Mouse (Mus musculus) adrenal gland, adult 18-20 months (tissue): ENCODE data around the gene Lpgat1. TPM values are rescaled to one million over a fixed set of nuclear protein-coding genes. Genes with fewer than 3 reads are reported as not detected.

ENCODE experiments used
- DNase-seq, 2 experiments: peaks; one replicate each; pipeline ENCODE4 v3.0.0; 2021 to 2022; ENCODE audit warnings: low spot score in 2 of 2
- long read RNA-seq, 2 experiments: library from polyadenylated mRNA; stranded (forward); transcript quantifications; one replicate each; pipeline ENCODE4 v2.0.0; 2021
- total RNA-seq, 2 experiments: library from RNA; stranded (reverse); gene quantifications; 1 replicate in 1 of 2; 2 replicates in 1 of 2; pipeline ENCODE4 v1.2.3; 2021

Lpgat1 gene
- total RNA-seq, result 10 to 100 TPM; 70.2 to 94.7 TPM
- long read RNA-seq, experiment 1, transcript Lpgat1-202 (8 exons, 2,792 nt), result major isoform, 17 of 28 reads
- long read RNA-seq, experiment 1, partial matches to known transcripts, result 2 of 28 reads
- long read RNA-seq, experiment 1, other reads (novel, unspliced or antisense), result 9 of 28 reads
- long read RNA-seq, experiment 2, full-length matches to known transcripts, result 58 of 88 reads
- long read RNA-seq, experiment 2, partial matches to known transcripts, result 2 of 88 reads
- long read RNA-seq, experiment 2, other reads (novel, unspliced or antisense), result 28 of 88 reads

DNA sequence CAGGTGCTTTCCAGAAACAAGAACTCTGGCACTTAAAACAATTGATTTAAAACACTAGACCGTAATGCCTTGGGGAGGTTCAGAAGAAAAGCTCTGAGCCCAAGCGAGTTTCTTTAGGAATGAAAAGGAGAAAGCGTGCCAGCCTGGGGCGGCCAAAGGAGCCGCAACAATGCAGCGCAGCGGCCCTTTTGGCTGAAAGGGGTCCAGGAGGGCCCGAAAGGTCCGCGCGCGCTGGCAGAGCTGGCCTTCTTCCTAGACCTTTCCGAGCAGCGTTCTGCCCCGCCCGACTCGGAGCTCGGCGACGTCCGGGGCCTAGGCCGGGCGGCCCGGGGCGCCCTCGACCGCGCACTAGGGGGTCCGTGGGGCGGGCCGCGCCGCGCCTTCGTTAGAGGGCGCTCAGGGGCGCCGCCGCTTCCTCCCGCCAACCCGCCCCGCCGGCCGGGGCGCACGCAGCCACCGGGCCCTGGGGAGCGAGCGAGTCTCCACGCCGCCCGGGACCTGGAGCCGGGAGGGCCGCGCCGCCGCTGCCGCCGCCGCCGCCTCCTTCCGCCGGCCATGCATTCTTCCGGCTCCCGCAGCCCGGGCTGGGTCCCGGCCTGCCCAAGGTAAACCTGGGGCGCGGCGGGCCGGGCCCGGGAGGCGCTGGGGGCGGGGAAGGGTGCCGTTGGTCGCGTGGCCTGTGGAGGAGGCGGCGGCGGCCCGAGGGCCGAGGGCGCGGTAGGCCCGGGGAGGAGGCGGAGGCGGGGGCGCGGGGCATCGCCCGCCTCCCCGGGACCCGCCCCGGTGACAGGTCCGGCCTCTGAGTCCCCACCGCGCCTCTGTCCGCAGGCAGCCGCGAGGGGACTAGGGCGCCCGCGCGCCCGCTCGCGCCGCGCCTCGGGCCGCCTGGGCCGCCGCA lies at the start of gene Lpgat1:
Gene Lpgat1, plus strand, starts transcription at position 234 of the 898 bp plus-strand sequence.
- DNase-seq, result peak; percentile 87 to 89

DNA sequence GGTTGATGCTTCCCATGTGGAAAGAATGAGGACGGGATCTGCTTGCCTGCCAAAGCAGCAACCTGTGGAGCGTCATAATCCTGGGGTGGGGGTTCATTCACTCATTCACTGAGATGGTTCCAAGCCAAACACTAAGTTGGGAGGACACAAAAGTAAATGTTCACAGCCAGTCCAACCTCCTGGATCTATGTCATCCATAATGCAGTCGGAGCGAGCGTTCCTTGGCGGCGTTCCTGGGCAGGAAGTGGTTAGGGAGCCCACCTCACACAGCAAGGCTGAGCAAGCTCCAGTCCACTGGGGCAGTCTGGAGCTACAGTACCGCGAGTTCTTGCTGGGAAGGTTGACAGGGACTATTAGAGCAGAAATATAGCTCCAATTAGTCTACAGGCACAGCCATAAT lies 49.6 kb upstream of the Lpgat1 start:
- DNase-seq, result no peak

DNA sequence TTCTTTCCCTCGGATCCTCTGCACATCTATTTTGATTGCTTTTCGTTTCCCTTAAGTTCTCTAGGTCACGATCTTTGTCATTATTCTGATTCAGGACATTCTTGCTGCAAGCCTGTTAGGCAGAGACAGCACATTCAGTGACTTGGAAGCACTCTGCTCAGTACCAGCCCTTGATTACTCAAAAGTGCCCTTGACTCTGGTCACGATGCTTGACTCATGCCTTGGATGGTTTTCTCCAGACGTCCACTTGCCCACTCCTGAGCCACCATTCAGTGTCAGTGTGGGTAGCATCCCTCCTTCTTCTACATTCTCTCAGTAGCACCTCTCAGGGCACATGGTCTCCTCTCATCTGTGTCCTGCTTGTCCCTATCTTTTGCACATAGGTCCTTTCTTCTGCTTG lies 43.6 kb upstream of the Lpgat1 start:
- no peak for DNase-seq

DNA sequence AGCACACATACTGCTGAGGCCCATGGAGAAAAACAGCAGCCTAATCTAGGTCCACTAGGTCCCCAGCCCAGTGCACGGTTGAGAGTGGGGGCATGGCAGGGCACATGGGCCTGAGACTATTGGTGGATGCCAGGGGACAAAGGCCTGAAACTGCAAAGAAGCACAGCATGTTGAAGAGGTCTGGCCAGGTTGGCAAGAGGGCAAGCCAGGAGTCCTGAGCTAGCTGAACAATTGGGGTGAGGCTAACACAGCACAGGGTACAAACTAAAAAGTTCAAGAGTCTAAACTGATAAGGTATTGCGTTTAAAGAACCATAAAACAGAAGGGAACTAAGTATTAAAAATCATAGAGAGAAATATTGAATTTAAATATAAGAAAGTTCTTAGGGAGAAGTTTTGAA lies 36.0 kb upstream of the Lpgat1 start:
- DNase-seq, result no peak

DNA sequence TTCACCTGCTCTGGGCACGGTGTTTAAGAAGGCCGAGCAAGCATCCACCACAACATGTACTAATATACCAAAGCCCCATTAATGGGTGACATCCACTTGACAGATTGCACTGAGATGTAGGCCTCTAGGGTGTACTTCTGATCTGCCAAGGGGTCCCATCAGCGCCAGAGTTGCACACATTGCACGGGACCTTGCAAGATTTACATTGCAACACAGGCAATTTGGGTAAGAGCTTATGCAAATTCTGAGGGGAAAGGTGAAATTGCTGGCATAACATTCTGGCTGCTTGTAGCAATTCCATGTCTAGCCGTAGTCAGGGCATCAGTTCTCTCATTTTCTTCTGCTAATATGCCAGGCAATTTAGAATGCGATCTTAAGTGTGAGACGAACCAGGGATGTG lies 30.1 kb upstream of the Lpgat1 start:
- DNase-seq, result no peak

DNA sequence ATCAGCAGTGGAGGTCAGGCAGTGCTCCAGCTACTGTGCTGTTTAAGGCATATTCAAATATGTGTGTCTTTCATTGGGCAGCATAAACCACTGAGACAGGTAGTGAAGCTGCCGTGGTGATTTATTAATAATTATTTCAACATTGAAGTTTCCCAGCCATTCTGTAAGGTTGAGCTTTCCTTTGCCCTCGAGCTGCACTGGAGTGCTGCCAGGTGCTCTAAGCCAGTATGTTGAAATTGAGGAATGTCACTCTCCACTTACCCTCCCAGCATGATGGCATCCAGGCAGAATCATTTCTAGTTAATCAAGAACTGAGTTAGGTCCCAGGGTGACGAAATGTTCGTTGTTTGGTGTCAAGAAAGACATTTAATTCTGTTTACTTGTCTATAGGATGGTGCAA lies 24.4 kb upstream of the Lpgat1 start:
- DNase-seq, result peak in 1 of 2 experiments; percentile 35

DNA sequence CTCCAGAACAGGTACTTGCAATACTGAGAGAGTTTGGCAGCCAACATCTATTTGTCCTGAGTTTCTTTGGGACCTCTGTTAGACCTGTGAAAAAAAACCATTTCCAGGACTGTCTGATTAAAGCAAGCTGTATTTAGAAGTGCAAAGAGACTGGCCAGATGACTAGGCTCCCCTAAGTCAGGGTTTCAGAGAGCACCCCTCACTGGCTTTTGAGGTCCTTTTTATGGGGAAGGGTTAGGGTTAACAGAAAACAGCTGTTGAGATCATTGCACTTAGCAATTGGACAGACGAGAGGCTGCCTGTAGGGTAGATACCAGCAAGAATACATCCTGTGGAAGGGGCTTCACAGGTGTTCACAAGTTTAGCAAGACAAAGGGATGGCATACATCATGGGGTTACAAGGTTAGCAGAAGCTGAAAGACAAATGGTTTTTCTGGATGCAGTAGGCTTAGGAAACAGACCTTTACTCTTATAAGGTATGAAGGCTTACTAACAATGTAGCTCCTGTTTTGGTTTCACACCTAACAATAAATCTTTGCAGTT lies 19.3 kb upstream of the Lpgat1 start:
- no peak for DNase-seq

DNA sequence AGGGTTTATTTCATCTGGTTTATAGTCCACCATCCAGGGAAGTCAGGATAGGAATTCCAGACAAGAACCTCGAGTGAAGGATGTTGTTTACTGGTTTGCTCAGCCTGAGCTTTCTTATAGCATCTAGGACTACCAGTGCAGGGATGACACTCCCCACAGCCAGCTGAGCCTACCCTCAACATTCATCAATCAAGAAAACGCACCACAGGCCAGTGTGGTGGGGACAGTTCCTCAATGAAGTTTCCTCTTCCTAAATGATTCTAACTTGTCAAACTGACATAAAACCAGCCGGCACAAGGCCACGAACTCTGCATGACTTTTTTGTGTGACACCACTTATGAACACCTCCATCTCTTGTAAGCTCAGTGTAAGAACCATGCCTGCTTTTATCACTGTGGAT lies 13.1 kb upstream of the Lpgat1 start:
- DNase-seq, result no peak

DNA sequence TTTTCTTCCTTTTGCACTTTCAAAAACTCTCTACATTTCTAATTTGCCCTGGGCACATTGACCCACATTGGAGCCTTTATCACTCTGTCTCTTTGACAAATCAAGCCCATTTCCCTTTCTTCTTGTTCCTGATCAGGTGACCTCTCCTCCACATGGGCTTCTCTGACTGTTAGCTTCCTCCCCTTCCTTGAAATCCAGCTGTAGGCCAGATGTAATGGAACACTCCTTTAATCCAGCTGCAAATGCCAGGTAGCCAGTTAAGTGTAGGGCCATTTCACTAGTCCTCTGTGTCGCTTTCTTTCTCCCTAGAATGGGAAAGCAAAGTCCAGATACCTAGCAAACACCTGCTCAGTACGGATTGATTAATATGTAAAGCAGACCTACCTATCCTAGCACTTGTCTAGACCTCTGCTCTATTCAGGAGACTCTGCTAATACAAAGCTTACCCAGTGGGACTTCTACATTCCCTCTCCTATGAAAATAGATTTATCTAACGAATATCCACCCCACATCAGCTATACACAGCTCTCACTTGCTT lies 11.0 kb upstream of the Lpgat1 start:
- DNase-seq, result no peak

DNA sequence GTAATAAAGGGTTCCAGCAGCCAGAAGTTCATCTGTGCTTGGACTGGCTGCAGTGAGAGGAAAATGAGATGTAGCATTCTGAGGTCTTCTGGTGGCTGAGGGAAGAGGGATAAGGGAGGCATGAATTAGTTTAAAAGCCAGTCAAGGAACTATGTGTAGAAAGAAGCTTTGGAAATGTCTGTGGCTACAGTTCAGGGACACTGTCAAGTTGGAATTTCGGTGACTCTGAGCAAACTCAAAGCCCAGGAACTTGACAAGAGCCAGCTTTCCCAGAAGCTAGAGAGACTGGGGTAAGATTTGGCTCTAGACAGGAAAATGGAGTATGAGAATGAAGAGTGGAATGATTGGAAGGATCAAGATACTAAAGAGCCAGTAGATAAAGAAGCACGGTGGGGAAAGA lies 7.8 kb upstream of the Lpgat1 start:
- no peak for DNase-seq

DNA sequence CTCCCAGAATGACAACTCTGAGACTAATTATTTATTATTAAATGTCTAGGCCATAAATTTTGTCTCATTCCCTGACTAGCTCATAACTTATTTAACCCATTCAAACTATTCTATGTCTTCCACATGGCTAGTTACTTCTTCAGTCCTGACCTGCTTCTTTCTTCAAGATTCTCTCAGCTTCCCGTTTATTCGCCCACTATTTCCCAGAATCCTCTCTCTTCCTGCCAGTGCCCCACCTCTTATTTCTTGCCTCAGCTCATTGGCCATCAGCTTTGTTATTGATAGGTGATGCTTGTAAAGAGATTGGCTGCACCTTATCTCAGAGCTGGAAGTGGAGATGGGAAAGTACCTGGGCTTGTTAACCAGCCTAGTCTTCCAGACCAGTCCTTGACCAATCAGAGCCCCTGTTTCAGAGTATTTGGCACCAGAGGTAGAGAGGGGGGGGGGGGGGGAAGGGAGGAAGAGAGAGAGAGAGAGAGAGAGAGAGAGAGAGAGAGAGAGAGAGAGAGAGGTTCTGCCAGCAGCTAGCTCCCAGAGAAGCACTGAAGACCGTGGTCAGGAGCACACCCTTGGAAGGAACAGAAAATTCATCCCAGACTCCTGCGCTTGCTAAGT lies 5.3 kb upstream of the Lpgat1 start:
- no peak for DNase-seq

DNA sequence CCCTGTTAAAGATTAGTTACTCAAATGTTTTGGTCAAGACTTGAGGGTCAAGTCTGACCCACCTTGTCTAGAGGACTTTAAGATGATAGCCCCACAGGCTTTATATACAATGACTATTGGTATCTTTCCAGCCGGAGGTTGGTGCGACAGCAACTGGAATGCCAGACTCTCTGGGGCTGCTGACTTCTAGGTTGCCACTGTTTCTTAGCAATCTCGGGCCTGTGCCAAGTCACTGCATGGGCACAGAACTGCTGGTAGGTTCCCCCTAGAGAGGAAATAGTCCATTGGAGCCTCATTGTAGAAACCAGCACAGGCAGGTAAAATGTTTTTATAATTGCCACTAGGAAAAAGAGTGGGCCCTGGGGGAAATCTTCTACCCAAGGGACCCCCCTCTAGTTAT lies 3.8 kb upstream of the Lpgat1 start:
- DNase-seq, result no peak

DNA sequence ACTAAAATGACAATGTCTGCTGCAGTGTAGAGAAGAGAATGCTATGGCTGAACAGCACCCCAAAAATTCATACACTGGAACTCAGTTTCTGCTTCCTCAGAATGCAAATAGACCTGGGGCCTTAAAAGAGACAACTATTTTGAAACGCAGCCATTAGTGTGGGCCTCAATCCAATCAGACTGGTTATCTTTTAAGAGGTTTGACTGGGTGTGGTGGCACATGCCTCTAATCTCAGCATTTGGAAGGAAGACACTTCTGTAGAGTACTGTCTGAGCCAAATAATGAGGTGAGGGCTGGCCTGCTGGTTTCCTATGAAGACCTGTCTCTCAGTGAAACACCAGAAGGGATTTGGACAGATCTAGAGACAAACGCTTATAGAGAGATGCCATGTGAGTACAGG lies 2.5 kb upstream of the Lpgat1 start:
- DNase-seq, result no peak

DNA sequence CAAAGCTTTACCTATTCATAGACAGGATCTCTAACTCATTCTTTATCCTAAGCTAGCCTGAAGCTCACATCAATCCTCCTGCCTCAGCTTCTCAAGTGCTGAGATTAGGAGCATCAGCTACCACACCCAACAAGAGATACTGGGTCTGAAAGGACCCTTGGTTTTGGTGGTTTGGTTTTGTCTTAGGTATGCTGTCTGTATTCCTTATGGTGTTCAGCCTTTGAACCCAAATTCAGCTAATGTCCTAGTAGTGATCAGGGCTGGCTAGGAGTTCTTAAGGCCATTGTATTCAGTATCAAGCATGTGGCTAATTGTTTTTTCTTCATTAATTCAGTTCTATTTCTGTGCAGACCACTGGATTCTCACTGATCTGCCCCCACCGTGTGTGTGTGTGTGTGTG lies 493 bp upstream of the Lpgat1 start:
- DNase-seq, result no peak

DNA sequence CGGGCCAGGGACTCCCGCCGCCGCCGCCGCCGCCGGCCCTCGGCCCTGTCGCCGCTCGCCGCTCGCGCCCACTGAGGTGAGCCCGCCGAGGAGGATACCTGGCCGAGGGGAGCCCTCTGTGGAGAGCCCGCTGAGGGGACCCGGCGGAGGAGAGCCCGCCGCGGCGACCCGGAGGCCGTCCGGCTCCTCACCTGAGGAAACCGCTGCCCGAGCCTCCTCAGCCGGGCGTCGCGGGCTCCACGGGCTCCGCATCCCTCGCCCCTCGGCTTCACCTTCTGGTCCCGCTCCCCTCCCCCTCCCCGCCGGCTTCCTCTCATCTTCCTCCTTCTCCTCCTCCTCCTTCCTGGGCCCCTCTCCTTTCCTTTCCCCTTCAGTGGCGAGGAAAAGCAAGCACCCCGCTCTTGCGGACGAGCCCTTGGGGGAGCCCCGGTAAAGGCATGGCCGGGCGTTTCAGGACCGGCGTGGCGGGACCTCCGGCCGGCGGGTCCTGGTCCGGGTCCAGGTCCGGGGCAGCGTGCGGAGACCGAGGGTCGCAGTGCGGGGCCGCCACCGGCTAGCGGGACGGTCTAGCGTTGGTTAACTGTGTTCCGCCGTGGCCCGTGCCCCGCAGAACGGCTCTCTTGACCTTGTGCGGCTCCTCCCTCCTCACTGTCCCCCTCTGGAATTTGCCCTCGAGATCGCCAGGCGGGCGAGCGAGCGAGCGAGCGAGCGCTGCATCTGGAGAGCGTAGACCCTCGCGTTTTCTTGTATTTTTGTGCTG lies 1.1 kb downstream of the Lpgat1 start:
- DNase-seq, result peak; percentile 56 to 61

DNA sequence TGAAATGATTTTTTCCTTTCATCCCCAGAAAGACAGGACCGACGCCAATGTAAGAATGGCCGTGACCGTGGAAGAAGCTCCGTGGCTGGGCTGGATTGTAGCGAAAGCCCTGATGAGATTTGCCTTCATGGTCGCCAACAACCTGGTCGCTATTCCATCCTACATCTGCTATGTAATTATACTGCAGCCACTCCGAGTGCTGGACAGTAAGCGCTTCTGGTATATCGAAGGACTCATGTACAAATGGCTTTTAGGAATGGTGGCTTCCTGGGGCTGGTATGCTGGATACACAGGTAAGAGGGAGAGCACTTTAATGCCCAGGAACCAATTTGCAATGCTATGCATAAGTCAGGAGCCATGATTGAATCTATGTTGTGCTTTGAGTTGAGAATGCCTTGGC lies 1.7 kb downstream of the Lpgat1 start:
- DNase-seq, result no peak

DNA sequence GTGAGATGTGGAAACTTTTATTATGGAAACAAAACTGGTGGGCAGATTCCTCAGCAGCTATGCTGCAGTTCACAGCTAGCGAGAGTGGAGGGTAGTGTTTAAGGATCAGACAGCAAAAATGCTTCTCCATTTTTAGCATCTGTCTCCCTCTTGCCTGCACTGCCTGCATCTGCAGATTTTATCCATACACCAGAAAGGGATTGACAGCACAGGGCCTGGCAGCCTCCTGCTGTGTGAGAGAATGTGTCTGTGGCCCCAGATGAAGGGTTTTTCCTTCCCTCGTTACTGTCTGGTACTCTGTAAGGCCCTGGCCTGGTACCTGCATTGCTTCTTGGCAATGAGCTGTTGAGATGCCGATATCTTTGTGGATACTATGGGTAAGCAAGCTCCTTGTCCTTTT lies 2.8 kb downstream of the Lpgat1 start:
- no peak for DNase-seq

DNA sequence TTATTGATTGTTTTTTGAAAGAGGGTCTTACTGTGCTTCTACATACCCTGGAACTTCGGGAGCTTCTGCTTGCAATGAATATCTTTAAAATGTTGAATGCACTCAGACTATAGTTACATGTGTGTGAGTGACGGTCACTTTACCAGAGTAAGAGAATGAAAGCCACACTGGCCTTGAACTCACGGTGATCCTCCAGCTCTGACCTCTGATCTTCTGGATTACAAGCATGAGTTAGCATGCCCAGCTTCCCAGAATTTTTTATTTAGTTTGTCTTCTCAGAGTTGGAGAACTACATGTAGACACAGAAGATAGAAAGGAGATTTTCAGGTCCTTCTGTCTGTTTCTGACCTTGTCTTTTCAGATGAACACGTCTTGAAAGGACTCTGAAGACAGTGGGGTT lies 5.1 kb downstream of the Lpgat1 start:
- DNase-seq, result no peak

DNA sequence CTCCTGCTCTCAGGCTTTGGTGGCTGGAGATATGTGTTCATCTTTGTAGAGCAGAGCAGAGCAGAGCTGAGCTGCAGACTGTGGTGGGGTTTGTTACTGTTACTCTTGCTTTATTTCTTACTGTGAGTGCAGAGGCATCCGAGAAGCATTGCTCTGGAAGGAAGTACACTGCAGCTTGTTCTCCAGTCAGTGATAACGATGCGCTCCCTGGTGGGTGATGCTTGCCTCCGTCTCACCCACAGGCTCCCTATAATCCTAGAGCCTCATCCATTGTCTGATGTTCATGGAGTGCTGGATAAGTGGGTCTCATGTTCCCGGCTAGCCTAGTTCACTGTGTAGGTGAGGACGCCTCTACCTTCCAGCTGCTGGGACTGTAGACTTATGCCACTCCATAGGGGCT lies 6.0 kb downstream of the Lpgat1 start:
- no peak for DNase-seq

DNA sequence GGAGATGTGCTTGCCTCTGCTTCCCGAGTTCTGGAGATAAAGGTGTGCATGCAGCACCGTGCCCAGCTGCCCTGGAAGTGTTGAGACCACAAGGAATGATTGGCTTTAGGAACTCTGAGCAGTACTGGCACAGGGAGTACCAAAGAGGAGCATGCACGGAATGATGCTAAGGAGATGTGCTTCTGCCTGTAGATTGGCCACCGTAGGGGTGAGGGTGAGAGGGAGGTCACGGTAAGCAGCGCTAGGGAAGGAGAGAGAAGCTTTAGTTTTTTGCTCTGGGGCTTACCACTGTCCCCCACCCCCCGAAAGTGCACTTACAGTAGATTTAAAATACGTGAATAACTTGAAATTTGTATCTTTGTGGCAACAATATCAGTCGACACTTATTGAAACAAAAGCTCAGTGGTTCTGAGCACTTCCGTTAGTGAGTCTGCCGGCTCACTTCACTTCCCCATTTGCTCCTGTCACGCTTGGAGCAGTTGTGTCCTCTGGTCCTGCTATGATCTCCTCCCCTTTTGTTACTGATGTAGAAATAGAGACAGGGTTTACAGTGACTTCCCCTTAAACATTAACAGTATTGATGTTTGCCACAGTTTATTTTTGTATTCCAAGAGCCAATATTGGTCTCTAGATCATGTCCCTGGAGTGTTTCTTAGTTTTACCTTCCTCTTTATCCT lies 6.9 kb downstream of the Lpgat1 start:
- no peak for DNase-seq
